Mouse (Mus musculus) embryonic facial prominence, embryonic 15.5 days (tissue): ENCODE data around the gene AI597479. TPM values are rescaled to one million over a fixed set of nuclear protein-coding genes. Genes with fewer than 3 reads are reported as not detected.
A peak's percentile ranks its signal among the peaks of the same experiment; 100 is the strongest.
"Not testable (repeated sequence)": the region's sequence is repeated elsewhere in the genome, so short reads cannot be mapped to it uniquely, and the experiment has no call there.

Experiments used
- ATAC-seq: fragments of 200-750 bp; cut with Nextera tagmentation; 2 replicates; pipeline ENCODE4 v1.8.0; 2017; ENCODE audit warnings: low read depth, moderate TSS enrichment; ENCODE audit not compliant: insufficient number of reproducible peaks, low FRiP score, low TSS enrichment
- H3K27ac ChIP-seq: fragments of 300-500 bp; sonication (generic); replicated peaks from 2 replicates; pipeline ENCODE4 v1.5.1; 2015; ENCODE audit warnings: mild to moderate bottlenecking, inconsistent platforms
- H3K27me3 ChIP-seq: fragments of 300-500 bp; sonication (generic); 2 replicates; pipeline ENCODE4 v1.6.1; 2015; ENCODE audit warnings: inconsistent platforms
- H3K36me3 ChIP-seq: fragments of 300-500 bp; sonication (generic); 2 replicates; pipeline ENCODE4 v1.6.1; 2015; ENCODE audit warnings: mild to moderate bottlenecking, inconsistent platforms
- H3K4me1 ChIP-seq: fragments of 300-500 bp; sonication (generic); 2 replicates; pipeline ENCODE4 v1.6.1; 2015; ENCODE audit warnings: inconsistent platforms
- H3K4me2 ChIP-seq: fragments of 300-500 bp; sonication (generic); replicated peaks from 2 replicates; pipeline ENCODE4 v1.6.1; 2015; ENCODE audit warnings: mild to moderate bottlenecking, inconsistent platforms
- H3K4me3 ChIP-seq: fragments of 300-500 bp; sonication (generic); replicated peaks from 2 replicates; pipeline ENCODE4 v1.5.1; 2015; ENCODE audit warnings: mild to moderate bottlenecking, inconsistent platforms
- H3K9ac ChIP-seq: fragments of 300-500 bp; sonication (generic); 2 replicates; pipeline ENCODE4 v1.6.1; 2015; ENCODE audit warnings: inconsistent platforms
- H3K9me3 ChIP-seq: fragments of 300-500 bp; sonication (generic); replicated peaks from 2 replicates; pipeline ENCODE4 v1.6.1; 2016; ENCODE audit warnings: inconsistent platforms
- WGBS: fragments of 180-500 bp; shearing (Covaris S2); methylation state at CpG from one replicate; pipeline ENCODE4 v1.1.7; 2015; 5-methylcytosine and 5-hydroxymethylcytosine counted together
- polyA plus RNA-seq: library from polyadenylated mRNA; unstranded; fragments of >200 nt; fragmentation: Nextera tagmentation; extraction: Ambion mirVana; gene quantifications from 2 replicates; pipeline ENCODE4 v1.2.1, GENCODE M21; 2015

The AI597479 gene
- polyA plus RNA-seq, 1 experiment from 2014 or later: 30.0 TPM

GRCm38 (mm10) chr1:43127196-43127595 is 28.7 kb downstream of the AI597479 start:
- no peak overlapping the region for H3K4me3 ChIP-seq
- no peak overlapping the region for H3K9ac ChIP-seq
- H3K27ac ChIP-seq: no peak overlapping the region
- peaks cover 10% of the 10 kb centered on the region; the same call in 1 of the 2 replicates for H3K36me3 ChIP-seq
- H3K4me1 ChIP-seq: no peaks in the 10 kb centered on the region
- no peaks in the 10 kb centered on the region for H3K9me3 ChIP-seq
- ATAC-seq: no peak
- H3K27me3 ChIP-seq: no peaks in the 10 kb centered on the region
- H3K4me2 ChIP-seq: no peak overlapping the region

- Histone ChIP-seq H3K9ac (no peak overlapping the region), H3K27me3 (no peaks in the 10 kb centered on the region), H3K27ac (no peak overlapping the region), H3K4me2 (no peak overlapping the region), H3K36me3 (peaks cover 10% of the 10 kb centered on the region; the same call in 1 of the 2 replicates), H3K4me1 (no peaks in the 10 kb centered on the region), H3K4me3 (no peak overlapping the region), H3K9me3 (no peaks in the 10 kb centered on the region)
- ATAC-seq: no peak; the same call in 1 of the 2 replicates
- 62% methylated on average over 8 of the region's 8 CpGs for WGBS
Measured at GRCm38 (mm10) chr1:43127820-43128610, 29.5 kb downstream of the AI597479 start.

- Histone ChIP-seq H3K4me2 (no peak overlapping the region), H3K27ac (no peak overlapping the region), H3K4me1 (no peaks in the 10 kb centered on the region), H3K9ac (no peak overlapping the region), H3K36me3 (peaks cover 4% of the 10 kb centered on the region; the same call in 1 of the 2 replicates), H3K4me3 (no peak overlapping the region), H3K27me3 (no peaks in the 10 kb centered on the region), H3K9me3 (no peaks in the 10 kb centered on the region)
- ATAC-seq: no peak
- 83% methylated on average over 5 of the region's 5 CpGs for WGBS
Measured at GRCm38 (mm10) chr1:43130219-43130981, 31.9 kb downstream of the AI597479 start.

- peaks cover 4% of the 10 kb centered on the region; the same call in 1 of the 2 replicates for H3K36me3 ChIP-seq
- H3K4me1 ChIP-seq: no peaks in the 10 kb centered on the region
- ATAC-seq: no peak
- H3K4me2 ChIP-seq: no peak overlapping the region
- 92% methylated on average over 9 of the region's 9 CpGs for WGBS
- no peak overlapping the region for H3K27ac ChIP-seq
- H3K9me3 ChIP-seq: no peaks in the 10 kb centered on the region
- H3K9ac ChIP-seq: no peak overlapping the region
- no peak overlapping the region for H3K4me3 ChIP-seq
- H3K27me3 ChIP-seq: no peaks in the 10 kb centered on the region
Measured at GRCm38 (mm10) chr1:43131591-43131990, 33.1 kb downstream of the AI597479 start.

- H3K4me3 ChIP-seq, H3K4me2 ChIP-seq, H3K4me1 ChIP-seq, ATAC-seq, H3K9me3 ChIP-seq, H3K27me3 ChIP-seq, H3K9ac ChIP-seq, H3K36me3 ChIP-seq, H3K27ac ChIP-seq: not testable (repeated sequence)
- WGBS: 78% methylated on average over 2 of the region's 2 CpGs
Measured at GRCm38 (mm10) chr1:43136488-43137029, 38.0 kb downstream of the AI597479 start.

- Histone ChIP-seq H3K27ac (no peak overlapping the region), H3K4me2 (no peak overlapping the region), H3K36me3 (no peaks in the 10 kb centered on the region), H3K27me3 (no peaks in the 10 kb centered on the region), H3K9ac (no peak overlapping the region), H3K9me3 (no peaks in the 10 kb centered on the region), H3K4me3 (no peak overlapping the region), H3K4me1 (peaks cover 5% of the 10 kb centered on the region; the same call in 1 of the 2 replicates)
- 75% methylated on average over 5 of the region's 5 CpGs for WGBS
- ATAC-seq: no peak
Measured at GRCm38 (mm10) chr1:43137334-43137733, 38.8 kb downstream of the AI597479 start.

- no peaks in the 10 kb centered on the region for H3K9me3 ChIP-seq
- peaks cover 11% of the 10 kb centered on the region for H3K4me1 ChIP-seq
- WGBS: 73% methylated on average over 15 of the region's 15 CpGs
- H3K27ac ChIP-seq: no peak overlapping the region
- H3K27me3 ChIP-seq: no peaks in the 10 kb centered on the region
- H3K4me2 ChIP-seq: no peak overlapping the region
- no peak for ATAC-seq
- H3K4me3 ChIP-seq: no peak overlapping the region
- no peak overlapping the region for H3K9ac ChIP-seq
- H3K36me3 ChIP-seq: no peaks in the 10 kb centered on the region
Measured at GRCm38 (mm10) chr1:43138268-43138812, 39.8 kb downstream of the AI597479 start.

- ATAC-seq: peak; percentile 71; the same call in 1 of the 2 replicates
- H3K4me3 ChIP-seq: no peak overlapping the region
- no peaks in the 10 kb centered on the region for H3K9me3 ChIP-seq
- H3K27me3 ChIP-seq: no peaks in the 10 kb centered on the region
- 53% methylated on average over 8 of the region's 8 CpGs for WGBS
- H3K36me3 ChIP-seq: no peaks in the 10 kb centered on the region
- no peak overlapping the region for H3K4me2 ChIP-seq
- no peak overlapping the region for H3K27ac ChIP-seq
- H3K4me1 ChIP-seq: peaks cover 11% of the 10 kb centered on the region
- no peak overlapping the region for H3K9ac ChIP-seq
Measured at GRCm38 (mm10) chr1:43139587-43140266, 41.2 kb downstream of the AI597479 start.

- 74% methylated on average over 11 of the region's 11 CpGs for WGBS
- no peaks in the 10 kb centered on the region for H3K36me3 ChIP-seq
- no peaks in the 10 kb centered on the region for H3K27me3 ChIP-seq
- H3K4me2 ChIP-seq: no peak overlapping the region
- ATAC-seq: no peak; the same call in 1 of the 2 replicates
- no peak overlapping the region for H3K4me3 ChIP-seq
- H3K27ac ChIP-seq: no peak overlapping the region
- peaks cover 11% of the 10 kb centered on the region for H3K4me1 ChIP-seq
- H3K9me3 ChIP-seq: no peaks in the 10 kb centered on the region
- H3K9ac ChIP-seq: no peak overlapping the region
Measured at GRCm38 (mm10) chr1:43141555-43141961, 43.0 kb downstream of the AI597479 start.

GRCm38 (mm10) chr1:43142849-43143248 is 44.3 kb downstream of the AI597479 start:
- Histone ChIP-seq H3K4me1 (peaks cover 11% of the 10 kb centered on the region), H3K36me3 (no peaks in the 10 kb centered on the region), H3K27me3 (no peaks in the 10 kb centered on the region), H3K4me3 (no peak overlapping the region), H3K9ac (no peak overlapping the region), H3K9me3 (no peaks in the 10 kb centered on the region), H3K27ac (no peak overlapping the region), H3K4me2 (no peak overlapping the region)
- no peak for ATAC-seq
- 63% methylated on average over 6 of the region's 6 CpGs for WGBS

GRCm38 (mm10) chr1:43143284-43143683 is 44.8 kb downstream of the AI597479 start:
- Histone ChIP-seq H3K9ac (no peak overlapping the region), H3K27ac (no peak overlapping the region), H3K36me3 (no peaks in the 10 kb centered on the region), H3K4me1 (peaks cover 11% of the 10 kb centered on the region), H3K4me2 (no peak overlapping the region), H3K9me3 (no peaks in the 10 kb centered on the region), H3K27me3 (no peaks in the 10 kb centered on the region), H3K4me3 (no peak overlapping the region)
- WGBS: 68% methylated on average over 4 of the region's 4 CpGs
- no peak for ATAC-seq
